Comparison of ENCODE assay signal across 8 mouse cellular contexts in the genomic region with DNA sequence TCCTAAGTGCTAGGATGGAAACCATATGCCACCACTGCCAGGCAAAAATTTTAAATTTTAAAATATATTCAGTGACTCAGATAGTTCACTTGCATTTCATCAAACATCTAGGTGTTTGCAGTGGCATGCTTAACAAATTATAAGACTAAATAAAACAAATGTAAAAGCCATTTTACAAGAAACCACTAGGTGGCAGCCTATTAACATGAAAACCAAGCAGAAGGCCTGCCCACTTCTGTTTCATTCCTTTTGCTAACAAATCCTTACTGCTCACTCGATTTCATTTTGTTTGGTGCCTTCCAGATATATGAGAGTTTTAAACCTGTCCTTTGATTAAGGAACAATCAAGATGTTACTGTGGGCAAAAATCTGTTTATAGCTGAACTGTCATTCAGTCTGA. TPM values are rescaled to one million over a fixed set of nuclear protein-coding genes. Genes with fewer than 3 reads are reported as not detected.
DNase-seq lines count a peak whose midpoint lies in the region; ATAC-seq lines count a peak whose summit lies in the region.

No protein-coding gene starts in this region.

- H3K4me1 ChIP-seq in heart, embryonic 12.5 days (replicated peaks) = peaks cover 5% of the 10 kb centered on the region
- peaks cover 3% of the 10 kb centered on the region; the same call in 1 of the 2 replicates for H3K4me1 ChIP-seq in midbrain, embryonic 11.5 days (ENCODE audit: control insufficient read depth, insufficient read depth, low read length)
- peaks cover 26% of the 10 kb centered on the region for H3K4me1 ChIP-seq in midbrain, embryonic 15.5 days

- H3K9ac ChIP-seq in heart, embryonic 12.5 days = no peak overlapping the region
- H3K9ac ChIP-seq in midbrain, embryonic 11.5 days (ENCODE audit: low read length) = no peak overlapping the region
- H3K9ac ChIP-seq in midbrain, embryonic 15.5 days = no peak overlapping the region

- 0% methylated on average over 1 of the region's 1 CpGs for WGBS in heart, embryonic 12.5 days
- WGBS in midbrain, embryonic 11.5 days = 12% methylated on average over 1 of the region's 1 CpGs
- WGBS in midbrain, embryonic 15.5 days = 2% methylated on average over 1 of the region's 1 CpGs

- H3K4me2 ChIP-seq in heart, embryonic 12.5 days = no peak overlapping the region
- H3K4me2 ChIP-seq in midbrain, embryonic 11.5 days = no peak overlapping the region
- H3K4me2 ChIP-seq in midbrain, embryonic 15.5 days = no peak overlapping the region

- no peaks in the 10 kb centered on the region for H3K27me3 ChIP-seq in heart, embryonic 12.5 days (replicated peaks)
- no peaks in the 10 kb centered on the region for H3K27me3 ChIP-seq in midbrain, embryonic 11.5 days (ENCODE audit: control insufficient read depth, insufficient read depth, low read length)
- H3K27me3 ChIP-seq in midbrain, embryonic 15.5 days (replicated peaks) = no peaks in the 10 kb centered on the region

- H3K36me3 ChIP-seq in heart, embryonic 12.5 days = no peaks in the 10 kb centered on the region
- H3K36me3 ChIP-seq in midbrain, embryonic 11.5 days (ENCODE audit: control insufficient read depth, insufficient read depth, low read length) = no peaks in the 10 kb centered on the region
- no peaks in the 10 kb centered on the region for H3K36me3 ChIP-seq in midbrain, embryonic 15.5 days (replicated peaks)

- ATAC-seq in heart, embryonic 12.5 days (ENCODE audit: insufficient number of reproducible peaks, low FRiP score) = no peak
- no peak for ATAC-seq in midbrain, embryonic 11.5 days (ENCODE audit: low FRiP score)
- no peak for ATAC-seq in midbrain, embryonic 15.5 days (replicated peaks)

- no peak overlapping the region for H3K27ac ChIP-seq in heart, embryonic 12.5 days (ENCODE audit: poor library complexity, severe bottlenecking)
- H3K27ac ChIP-seq in midbrain, embryonic 11.5 days (ENCODE audit: low read depth, low read length) = no peak overlapping the region
- H3K27ac ChIP-seq in midbrain, embryonic 15.5 days = no peak overlapping the region

- peak; percentile 58 for DNase-seq in heart, adult 8-10 months (ENCODE audit: low spot score)
- DNase-seq in midbrain, embryonic 11.5 days (ENCODE audit: low spot score, missing footprints) = peak; percentile 88
- DNase-seq in brain, adult 2 months (ENCODE audit: low read depth, low spot score) = peak; percentile 87
- peak; percentile 35 for DNase-seq in retina, postnatal 7 days (ENCODE audit: low read depth, low spot score)
- DNase-seq in testis, postnatal 14 days (ENCODE audit: low spot score) = no peak
- no peak for DNase-seq in adrenal gland, postnatal 25 days

- no peaks in the 10 kb centered on the region for H3K9me3 ChIP-seq in heart, embryonic 12.5 days (replicated peaks)
- no peaks in the 10 kb centered on the region for H3K9me3 ChIP-seq in midbrain, embryonic 11.5 days (ENCODE audit: control insufficient read depth, low read length)
- H3K9me3 ChIP-seq in midbrain, embryonic 15.5 days = no peaks in the 10 kb centered on the region

- H3K4me3 ChIP-seq in heart, embryonic 12.5 days = no peak overlapping the region
- no peak overlapping the region for H3K4me3 ChIP-seq in midbrain, embryonic 11.5 days (ENCODE audit: low read depth, low read length)
- no peak overlapping the region for H3K4me3 ChIP-seq in midbrain, embryonic 15.5 days

RNA-seq across cellular contexts. Expression of a gene that starts 4.4 kb away (rescaled TPM):
- total RNA-seq in heart, adult 8-10 months (2022) = 1 to 10 TPM; 2.1 to 2.8 (median 2.5) TPM
- polyA plus RNA-seq in heart, embryonic 12.5 days (2016; fragmentation: Nextera tagmentation; extraction: Ambion mirVana) = 15.2 and 15.7 TPM in 2 replicates
- 24.7 and 26.9 TPM in 2 replicates for polyA plus RNA-seq in midbrain, embryonic 11.5 days (2014; fragmentation: Nextera tagmentation; extraction: Ambion mirVana)
- 3.9 and 4.3 TPM in 2 replicates for polyA plus RNA-seq in midbrain, embryonic 15.5 days (2015; fragmentation: Nextera tagmentation; extraction: Ambion mirVana)
- total RNA-seq in adrenal gland, postnatal 25 days (2021) = 13.2 and 14.4 TPM in 2 replicates

RNA-seq across cellular contexts. Expression of a gene that starts 51.9 kb away (rescaled TPM):
- 10 to 100 TPM; 10.1 to 13.1 (median 10.8) TPM for total RNA-seq in heart, adult 8-10 months (2022)
- polyA plus RNA-seq in heart, embryonic 12.5 days (2016; fragmentation: Nextera tagmentation; extraction: Ambion mirVana) = 4.7 and 4.9 TPM in 2 replicates
- 3.9 and 4.0 TPM in 2 replicates for polyA plus RNA-seq in midbrain, embryonic 11.5 days (2014; fragmentation: Nextera tagmentation; extraction: Ambion mirVana)
- polyA plus RNA-seq in midbrain, embryonic 15.5 days (2015; fragmentation: Nextera tagmentation; extraction: Ambion mirVana) = 8.5 and 9.3 TPM in 2 replicates
- total RNA-seq in adrenal gland, postnatal 25 days (2021) = 4.9 and 5.0 TPM in 2 replicates

RNA-seq across cellular contexts. Expression of a gene that starts 55.5 kb away (rescaled TPM):
- under 1 TPM; 0.12 to 0.31 (median 0.22) TPM for total RNA-seq in heart, adult 8-10 months (2022)
- 0.27 and 0.46 TPM in 2 replicates for polyA plus RNA-seq in heart, embryonic 12.5 days (2016; fragmentation: Nextera tagmentation; extraction: Ambion mirVana)
- not detected in 2 replicates for polyA plus RNA-seq in midbrain, embryonic 11.5 days (2014; fragmentation: Nextera tagmentation; extraction: Ambion mirVana)
- 0.05 TPM in 1 of 2 replicates, not detected in the other for polyA plus RNA-seq in midbrain, embryonic 15.5 days (2015; fragmentation: Nextera tagmentation; extraction: Ambion mirVana)
- 0.18 TPM in 1 of 2 replicates, not detected in the other for total RNA-seq in adrenal gland, postnatal 25 days (2021)

Comparison
In these comparisons a context has a peak if more than half of its experiments do, and no peak if none do; other contexts are left out.
1. DNase-seq: peak in heart, adult 8-10 months (single experiment), midbrain, embryonic 11.5 days (single experiment), brain, adult 2 months (single experiment) and retina, postnatal 7 days (single experiment); none in testis, postnatal 14 days (single experiment) and adrenal gland, postnatal 25 days (single experiment).